Mouse (Mus musculus) layer of hippocampus, postnatal 10 days (tissue): ENCODE results near the gene Baz2b. TPM values are rescaled to one million over a fixed set of nuclear protein-coding genes. Genes with fewer than 3 reads are reported as not detected.
A peak's percentile ranks its signal among the peaks of the same experiment; 100 is the strongest.
"Not testable (repeated sequence)": the region's sequence is repeated elsewhere in the genome, so short reads cannot be mapped to it uniquely, and the experiment has no call there.

ENCODE experiments used
- DNase-seq, 2 experiments: peaks; one replicate each; pipeline ENCODE4 v3.0.0; 2021; ENCODE audit warnings: low spot score in 2 of 2
- total RNA-seq, 2 experiments: library from RNA; stranded (reverse); gene quantifications; 2 replicates each; pipeline ENCODE4 v1.2.3; 2021

Baz2b gene
- total RNA-seq, 2 experiments from 2014 or later, result 56.8 to 57.6 TPM

DNA sequence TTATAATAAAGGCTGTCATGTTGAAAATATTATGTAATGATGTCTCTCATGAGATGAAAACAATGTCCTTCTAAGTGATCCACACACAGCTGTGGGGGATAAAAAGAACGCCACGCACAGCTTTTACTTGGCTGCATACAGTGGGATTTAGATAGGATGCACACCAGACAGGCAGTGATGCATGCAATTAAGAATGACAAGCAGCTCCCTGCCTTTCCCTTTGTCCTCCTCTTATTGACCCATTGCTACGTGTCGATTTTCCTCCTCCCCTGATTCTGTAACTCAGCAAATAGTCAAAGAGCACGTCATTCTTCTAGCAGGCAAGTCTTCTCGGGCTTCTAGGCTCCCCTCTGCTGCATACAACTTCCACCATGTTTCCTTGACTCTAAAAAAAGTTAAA lies 119.4 kb downstream of the Baz2b start:
- DNase-seq, result no peak

- no peak for DNase-seq
Measured at GRCm38 (mm10) chr2:60089528-60090247, 120.0 kb downstream of the Baz2b start.

GRCm38 (mm10) chr2:60088785-60089527 lies 120.7 kb downstream of the Baz2b start:
- DNase-seq, result no peak

GRCm38 (mm10) chr2:60086197-60086903 lies 123.3 kb downstream of the Baz2b start:
- no peak for DNase-seq

DNA sequence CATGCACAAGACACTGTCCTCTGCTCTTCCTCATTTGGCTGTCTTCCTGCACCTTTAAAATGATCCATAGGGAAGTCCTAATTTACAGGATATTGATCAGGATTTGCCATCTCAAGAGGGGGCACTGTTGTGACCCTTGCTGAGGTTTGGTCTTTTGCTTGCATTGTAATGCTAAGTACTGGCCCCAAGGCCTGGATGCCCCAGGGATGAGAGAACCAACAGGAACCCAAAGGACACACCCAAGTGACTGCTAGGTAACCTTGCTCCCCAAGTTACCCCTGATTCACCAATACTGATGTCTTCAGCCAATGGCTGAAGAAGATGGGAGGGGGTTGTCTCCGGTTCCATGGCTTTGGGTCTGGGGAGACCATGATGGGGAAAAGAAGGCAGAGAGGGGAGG lies 124.8 kb downstream of the Baz2b start:
- DNase-seq, result no peak

- DNase-seq, result peak; percentile 32 to 62
Measured at GRCm38 (mm10) chr2:60082984-60083636, 126.5 kb downstream of the Baz2b start.

DNA sequence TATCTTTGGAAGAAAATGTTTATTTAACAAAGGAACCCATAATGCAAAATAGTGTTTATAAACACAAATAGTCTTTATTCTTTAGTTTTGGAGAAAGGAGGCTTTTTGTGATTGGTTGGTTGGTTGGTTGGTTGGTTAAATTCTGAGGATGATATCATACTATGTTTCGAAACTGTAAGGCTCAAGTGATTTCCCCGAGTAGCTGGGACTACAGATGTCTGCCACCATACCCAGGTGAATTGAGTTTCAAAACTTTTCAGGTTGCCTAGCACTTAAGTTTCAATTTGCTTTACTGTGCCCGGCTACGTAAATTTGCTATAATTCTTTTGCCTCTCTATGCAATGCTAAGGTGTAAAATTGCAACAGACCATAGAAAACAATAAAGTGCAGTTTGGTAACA lies 127.4 kb downstream of the Baz2b start:
- no peak for DNase-seq

- no peak for DNase-seq
Measured at GRCm38 (mm10) chr2:60080831-60081230, 128.8 kb downstream of the Baz2b start.

DNA sequence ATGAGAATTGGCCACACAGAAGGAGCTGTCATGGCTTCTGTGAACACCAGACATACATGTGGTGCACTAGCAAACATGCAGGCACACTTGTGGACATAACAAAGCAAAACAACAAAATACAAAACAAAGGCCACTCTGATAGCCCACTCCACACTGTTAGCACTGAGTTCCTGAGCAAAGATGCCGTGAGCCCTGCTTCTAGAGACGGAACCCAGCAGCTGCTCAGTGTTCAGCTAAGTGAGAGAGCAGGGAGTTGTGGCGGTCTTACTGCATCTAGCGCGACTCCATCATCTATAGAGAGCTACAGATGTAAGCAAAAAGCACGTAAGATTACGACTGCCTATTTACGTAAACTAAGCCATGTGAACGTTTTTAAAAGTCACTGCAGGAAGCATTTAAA lies 132.0 kb downstream of the Baz2b start:
- no peak for DNase-seq

DNA sequence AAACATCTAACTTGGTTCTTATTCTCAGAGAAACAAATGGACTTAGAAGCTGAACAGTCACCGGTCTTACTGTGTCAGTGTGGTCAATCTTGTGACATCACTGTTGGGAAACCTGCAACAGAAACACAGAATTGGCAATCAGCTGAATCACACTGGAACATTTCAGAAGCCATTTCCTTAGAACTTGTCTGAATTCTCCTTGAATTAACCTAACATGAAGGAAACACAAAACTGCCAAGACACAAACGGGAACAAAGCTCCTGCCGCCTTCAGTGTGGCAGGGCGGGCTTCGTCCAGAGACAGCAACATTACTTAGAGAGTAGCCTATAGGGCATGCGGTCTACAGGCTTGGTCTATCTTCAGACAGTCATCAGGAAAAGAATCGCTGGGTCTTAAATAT lies 132.8 kb downstream of the Baz2b start:
- DNase-seq, result no peak

DNA sequence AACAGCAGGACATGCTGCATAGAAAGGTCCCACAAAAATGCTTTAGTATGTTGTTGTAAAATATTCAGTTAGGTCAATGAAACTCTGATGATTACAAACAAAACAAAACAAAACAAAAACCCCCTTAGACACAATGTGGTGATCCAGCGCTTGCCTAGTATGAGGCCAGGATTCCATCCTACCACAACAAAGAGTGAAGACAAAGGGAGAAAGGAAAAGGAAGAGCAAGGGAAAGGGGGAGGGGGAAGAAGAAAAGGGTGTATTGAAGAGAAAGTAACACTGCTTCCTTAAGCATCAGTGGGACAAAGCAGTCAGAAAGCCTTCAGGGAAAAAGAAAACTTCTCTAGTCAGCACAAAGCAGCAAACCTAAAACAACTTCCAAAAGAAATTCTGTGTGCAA lies 133.6 kb downstream of the Baz2b start:
- no peak for DNase-seq

GRCm38 (mm10) chr2:60073798-60074197 lies 135.8 kb downstream of the Baz2b start:
- DNase-seq, result not testable (repeated sequence)

GRCm38 (mm10) chr2:60071813-60072212 lies 137.8 kb downstream of the Baz2b start:
- no peak for DNase-seq

DNA sequence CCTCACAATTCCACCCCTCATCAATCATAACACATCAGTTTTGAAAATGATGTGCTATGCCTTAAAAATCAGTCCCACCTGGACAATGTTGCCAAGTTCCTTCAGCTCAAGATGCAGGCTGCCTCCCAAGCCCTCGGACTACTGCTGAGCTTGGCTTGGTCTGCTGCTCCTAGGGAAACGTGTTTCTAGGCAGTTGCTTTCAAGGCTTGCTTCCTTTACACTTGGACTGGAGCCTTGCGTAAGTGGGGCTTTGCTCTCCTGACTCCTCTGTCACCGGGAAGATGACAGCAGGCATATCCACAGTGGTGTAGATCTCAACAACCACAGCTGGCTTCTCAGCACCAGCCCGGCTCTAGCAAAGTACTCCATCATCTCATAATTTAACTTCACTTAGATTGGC lies 138.7 kb downstream of the Baz2b start:
- no peak for DNase-seq

- DNase-seq, result no peak
Measured at GRCm38 (mm10) chr2:60068468-60068867, 141.2 kb downstream of the Baz2b start.

- no peak for DNase-seq
Measured at GRCm38 (mm10) chr2:60065415-60065814, 144.2 kb downstream of the Baz2b start.

- DNase-seq, result no peak
Measured at GRCm38 (mm10) chr2:60060185-60060775, 149.4 kb downstream of the Baz2b start.

GRCm38 (mm10) chr2:60059300-60059699 lies 150.3 kb downstream of the Baz2b start:
- DNase-seq, result no peak

- no peak for DNase-seq
Measured at GRCm38 (mm10) chr2:60056043-60056442, 153.6 kb downstream of the Baz2b start.

GRCm38 (mm10) chr2:60054808-60055535 lies 154.7 kb downstream of the Baz2b start:
- no peak for DNase-seq
